Mouse (Mus musculus): ENCODE measurements around the gene Nudc. TPM values are rescaled to one million over a fixed set of nuclear protein-coding genes. Genes with fewer than 3 reads are reported as not detected.
A peak's percentile ranks its signal among the peaks of the same experiment; 100 is the strongest.

Nudc gene
- polyA plus RNA-seq, 1 experiment, result 130 TPM

DNA sequence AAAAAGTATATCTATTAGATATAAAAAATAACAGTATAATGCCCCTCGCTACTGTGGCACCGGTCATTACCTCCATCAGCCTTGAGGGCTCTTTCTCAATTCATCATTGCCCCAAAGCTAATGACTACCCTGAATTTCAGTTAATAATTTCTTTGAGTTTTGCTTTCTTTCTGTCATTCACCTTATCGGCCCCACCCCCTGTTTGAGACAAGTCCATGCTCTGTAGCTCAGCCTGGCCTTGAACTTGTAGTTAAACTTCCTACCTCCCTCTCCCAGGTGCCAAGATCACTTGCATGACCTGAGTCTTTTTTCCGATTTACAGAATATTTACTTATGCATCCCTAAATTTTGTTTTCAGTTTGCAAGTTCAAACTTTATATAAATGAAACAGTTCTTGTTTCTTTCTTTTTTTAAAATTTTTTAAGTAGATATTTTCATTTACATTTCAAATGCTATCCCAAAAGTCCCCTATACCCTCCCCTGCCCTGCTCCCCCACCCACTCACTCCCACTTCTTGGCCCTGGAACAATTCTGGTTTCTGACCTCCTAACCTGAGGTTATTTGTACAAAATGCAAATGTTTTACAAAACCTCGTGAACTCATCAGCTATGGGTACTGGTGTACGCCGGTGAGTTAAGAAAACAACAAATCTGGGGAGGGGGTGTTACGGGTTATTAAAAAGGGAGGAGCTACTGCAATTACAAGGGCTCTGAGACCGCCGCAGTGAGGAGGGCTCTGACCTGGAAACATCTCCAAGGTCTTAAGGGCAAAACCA is 23.7 kb upstream of the Nudc start:
- Histone ChIP-seq H3K79me2 (ENCODE audit: control insufficient read depth, insufficient read depth) (no peaks in the 10 kb centered on the region), H3K4me2 (ENCODE audit: low read depth) (peak overlapping the region; percentile 46), H3K4me3 (no peak overlapping the region), H3ac (ENCODE audit: control insufficient read depth, insufficient read length) (no peak overlapping the region), H3K27me3 (ENCODE audit: control insufficient read depth, insufficient read depth, insufficient read length) (no peaks in the 10 kb centered on the region), H3K36me3 (ENCODE audit: control insufficient read depth, insufficient read depth) (no peaks in the 10 kb centered on the region)
- TF ChIP-seq POLR2AphosphoS2 (IDR thresholded peaks at IDR 0.05; ENCODE audit: insufficient read length, low read depth), result no peak
- TF ChIP-seq USF1 (IDR thresholded peaks at IDR 0.05; ENCODE audit: low read depth), result no peak
- TF ChIP-seq TCF3 (IDR thresholded peaks at IDR 0.05; ENCODE audit: insufficient read length, low read depth), result no peak
- TF ChIP-seq E2F4 (IDR thresholded peaks at IDR 0.05; ENCODE audit: insufficient read depth), result no peak
- no peak for TF ChIP-seq POLR2A (IDR thresholded peaks at IDR 0.05; ENCODE audit: insufficient read length, low read depth)
- no peak for TF ChIP-seq MAX (IDR thresholded peaks at IDR 0.05; ENCODE audit: low read depth)
- TF ChIP-seq MYOG (IDR thresholded peaks at IDR 0.05; ENCODE audit: control insufficient read depth in 1 of 3, insufficient read depth in 1 of 3, insufficient read length in 2 of 3, low read depth in 2 of 3), result no peak
- TF ChIP-seq MYOD1 (IDR thresholded peaks at IDR 0.05; ENCODE audit: control insufficient read depth in 1 of 3, insufficient read length in 2 of 3, low read depth in 2 of 3), result no peak
- TF ChIP-seq SRF (IDR thresholded peaks at IDR 0.05; ENCODE audit: control insufficient read depth, insufficient read length, low read depth), result no peak
- TF ChIP-seq TCF12 (IDR thresholded peaks at IDR 0.05; ENCODE audit: insufficient read depth, poor library complexity, severe bottlenecking), result no peak
- no peak for TF ChIP-seq CEBPB (IDR thresholded peaks at IDR 0.05; ENCODE audit: insufficient read depth, poor library complexity, severe bottlenecking)
- no peak for TF ChIP-seq REST (IDR thresholded peaks at IDR 0.05; ENCODE audit: insufficient read depth, insufficient read length)

DNA sequence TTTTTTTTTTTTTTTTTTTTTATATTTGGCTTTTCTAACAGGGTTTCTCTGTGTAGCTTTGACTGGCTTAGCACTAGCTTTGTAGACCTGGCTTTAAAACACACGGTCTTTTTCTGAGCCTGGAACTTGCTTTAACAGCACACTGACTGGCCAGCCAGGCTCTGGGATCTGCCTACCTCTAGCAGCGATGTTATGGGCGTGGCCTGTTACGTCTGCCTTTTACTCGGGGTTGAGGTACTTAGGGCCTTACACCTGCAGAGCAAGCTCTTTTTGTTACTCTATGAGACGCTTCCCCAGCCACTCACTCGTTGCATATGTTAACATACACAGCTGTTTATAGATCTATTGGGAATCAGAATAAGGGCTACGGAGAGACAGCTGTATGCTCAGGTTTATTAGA is 21.5 kb upstream of the Nudc start:
- TF ChIP-seq MYOG (IDR thresholded peaks at IDR 0.05; ENCODE audit: control insufficient read depth in 1 of 3, insufficient read depth in 1 of 3, insufficient read length in 2 of 3, low read depth in 2 of 3), result no peak
- no peak for TF ChIP-seq MAX (IDR thresholded peaks at IDR 0.05; ENCODE audit: low read depth)
- no peak for TF ChIP-seq TCF12 (IDR thresholded peaks at IDR 0.05; ENCODE audit: insufficient read depth, poor library complexity, severe bottlenecking)
- TF ChIP-seq POLR2AphosphoS2 (IDR thresholded peaks at IDR 0.05; ENCODE audit: insufficient read length, low read depth), result no peak
- no peaks in the 10 kb centered on the region for H3K79me2 ChIP-seq (ENCODE audit: control insufficient read depth, insufficient read depth)

DNA sequence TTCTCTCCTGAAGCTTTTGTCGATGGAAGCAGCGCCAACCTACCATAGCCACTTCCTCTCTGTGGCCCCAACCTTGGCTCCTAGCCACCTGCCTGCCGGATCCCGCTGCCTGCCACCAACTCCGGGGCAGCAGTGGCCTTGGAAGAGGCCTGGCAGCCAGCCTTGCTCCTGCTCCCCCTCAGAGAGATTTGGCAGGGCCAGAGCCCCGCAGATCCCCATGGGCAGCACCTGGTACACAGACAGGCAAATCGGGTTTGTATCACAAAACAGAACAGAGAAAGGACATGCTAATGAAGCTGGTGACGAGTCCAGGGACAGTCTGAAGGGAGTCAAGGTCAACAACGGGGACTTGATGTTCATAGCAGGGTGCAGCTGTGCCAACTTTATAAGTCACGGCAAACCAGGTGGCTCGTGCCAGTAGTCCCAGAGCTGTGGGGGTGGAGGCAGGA is 17.4 kb upstream of the Nudc start:
- no peaks in the 10 kb centered on the region for H3K36me3 ChIP-seq (ENCODE audit: control insufficient read depth, insufficient read depth)
- no peaks in the 10 kb centered on the region for H3K27me3 ChIP-seq (ENCODE audit: control insufficient read depth, insufficient read depth, insufficient read length)
- H3K79me2 ChIP-seq (ENCODE audit: control insufficient read depth, insufficient read depth), result no peaks in the 10 kb centered on the region
- no peak for TF ChIP-seq REST (IDR thresholded peaks at IDR 0.05; ENCODE audit: insufficient read depth, insufficient read length)
- TF ChIP-seq USF1 (IDR thresholded peaks at IDR 0.05; ENCODE audit: low read depth), result no peak
- no peak for TF ChIP-seq TCF12 (IDR thresholded peaks at IDR 0.05; ENCODE audit: insufficient read depth, poor library complexity, severe bottlenecking)
- no peak overlapping the region for H3ac ChIP-seq (ENCODE audit: control insufficient read depth, insufficient read length)
- no peak overlapping the region for H3K4me2 ChIP-seq (ENCODE audit: low read depth)
- no peak overlapping the region for H3K4me3 ChIP-seq

More for the DNA sequence above, 21.5 kb upstream of the Nudc start:
- Histone ChIP-seq H3K4me2 (ENCODE audit: low read depth) (no peak overlapping the region), H3ac (ENCODE audit: control insufficient read depth, insufficient read length) (no peak overlapping the region), H3K27me3 (ENCODE audit: control insufficient read depth, insufficient read depth, insufficient read length) (no peaks in the 10 kb centered on the region), H3K4me3 (no peak overlapping the region), H3K36me3 (ENCODE audit: control insufficient read depth, insufficient read depth) (no peaks in the 10 kb centered on the region)

DNA sequence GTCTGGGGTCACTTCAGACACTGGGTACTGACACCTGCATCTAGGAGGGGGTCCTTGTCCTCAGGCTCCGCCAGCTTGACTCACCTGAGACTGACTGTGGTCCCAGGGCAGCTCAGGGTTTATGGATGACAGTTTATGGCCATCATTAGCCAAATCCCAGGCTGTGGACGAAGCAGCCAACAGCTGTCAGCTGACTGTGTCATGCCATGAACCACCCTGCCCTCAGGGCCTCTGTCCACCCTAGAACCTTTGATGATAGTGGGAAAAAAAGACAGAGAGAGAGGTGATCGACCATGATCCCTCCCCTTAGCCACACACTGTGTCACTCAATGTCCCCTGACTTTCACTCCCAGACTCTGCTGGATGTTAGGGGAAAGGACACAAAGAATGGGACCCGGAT is 15.8 kb upstream of the Nudc start:
- H3K4me2 ChIP-seq (ENCODE audit: low read depth), result no peak overlapping the region
- no peak for TF ChIP-seq MAX (IDR thresholded peaks at IDR 0.05; ENCODE audit: low read depth)
- TF ChIP-seq SRF (IDR thresholded peaks at IDR 0.05; ENCODE audit: control insufficient read depth, insufficient read length, low read depth), result no peak
- TF ChIP-seq MYOD1 (IDR thresholded peaks at IDR 0.05; ENCODE audit: control insufficient read depth in 1 of 3, insufficient read length in 2 of 3, low read depth in 2 of 3), result no peak
- no peak for TF ChIP-seq TCF3 (IDR thresholded peaks at IDR 0.05; ENCODE audit: insufficient read length, low read depth)
- TF ChIP-seq POLR2A (IDR thresholded peaks at IDR 0.05; ENCODE audit: insufficient read length, low read depth), result no peak
- no peak for TF ChIP-seq MYOG (IDR thresholded peaks at IDR 0.05; ENCODE audit: control insufficient read depth in 1 of 3, insufficient read depth in 1 of 3, insufficient read length in 2 of 3, low read depth in 2 of 3)
- no peak for TF ChIP-seq POLR2AphosphoS2 (IDR thresholded peaks at IDR 0.05; ENCODE audit: insufficient read length, low read depth)
- TF ChIP-seq TCF12 (IDR thresholded peaks at IDR 0.05; ENCODE audit: insufficient read depth, poor library complexity, severe bottlenecking), result no peak
- no peak for TF ChIP-seq CEBPB (IDR thresholded peaks at IDR 0.05; ENCODE audit: insufficient read depth, poor library complexity, severe bottlenecking)
- TF ChIP-seq REST (IDR thresholded peaks at IDR 0.05; ENCODE audit: insufficient read depth, insufficient read length), result no peak
- TF ChIP-seq USF1 (IDR thresholded peaks at IDR 0.05; ENCODE audit: low read depth), result no peak
- no peak for TF ChIP-seq E2F4 (IDR thresholded peaks at IDR 0.05; ENCODE audit: insufficient read depth)
- no peaks in the 10 kb centered on the region for H3K36me3 ChIP-seq (ENCODE audit: control insufficient read depth, insufficient read depth)
- H3K4me3 ChIP-seq, result no peak overlapping the region
- H3K27me3 ChIP-seq (ENCODE audit: control insufficient read depth, insufficient read depth, insufficient read length), result peaks cover 7% of the 10 kb centered on the region
- no peak overlapping the region for H3ac ChIP-seq (ENCODE audit: control insufficient read depth, insufficient read length)
- H3K79me2 ChIP-seq (ENCODE audit: control insufficient read depth, insufficient read depth), result no peaks in the 10 kb centered on the region

DNA sequence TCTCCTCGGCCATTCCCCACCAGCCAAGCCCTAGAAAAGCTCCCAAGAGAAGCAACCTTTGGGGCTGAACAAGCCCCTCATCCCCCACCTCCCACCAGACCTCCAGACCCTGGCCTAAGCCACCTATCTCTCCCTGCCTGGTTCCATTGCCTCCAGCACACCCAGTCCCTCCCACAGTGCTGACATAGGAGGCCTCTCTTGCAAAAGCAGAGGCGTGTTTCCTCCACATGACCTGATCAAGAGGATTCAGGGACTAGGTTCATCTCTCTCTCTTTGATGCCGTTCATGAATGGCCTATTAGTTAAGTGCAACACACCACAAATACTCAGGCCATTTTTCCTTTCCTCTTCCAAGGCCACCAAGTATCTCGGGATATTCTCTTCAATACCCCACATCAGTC is 14.1 kb upstream of the Nudc start:
- Histone ChIP-seq H3K36me3 (ENCODE audit: control insufficient read depth, insufficient read depth) (no peaks in the 10 kb centered on the region), H3K4me2 (ENCODE audit: low read depth) (no peak overlapping the region), H3ac (ENCODE audit: control insufficient read depth, insufficient read length) (no peak overlapping the region), H3K4me3 (no peak overlapping the region), H3K79me2 (ENCODE audit: control insufficient read depth, insufficient read depth) (no peaks in the 10 kb centered on the region), H3K27me3 (ENCODE audit: control insufficient read depth, insufficient read depth, insufficient read length) (peaks cover 17% of the 10 kb centered on the region)
- no peak for TF ChIP-seq CEBPB (IDR thresholded peaks at IDR 0.05; ENCODE audit: insufficient read depth, poor library complexity, severe bottlenecking)
- TF ChIP-seq MAX (IDR thresholded peaks at IDR 0.05; ENCODE audit: low read depth), result no peak
- no peak for TF ChIP-seq TCF3 (IDR thresholded peaks at IDR 0.05; ENCODE audit: insufficient read length, low read depth)
- no peak for TF ChIP-seq MYOG (IDR thresholded peaks at IDR 0.05; ENCODE audit: control insufficient read depth in 1 of 3, insufficient read depth in 1 of 3, insufficient read length in 2 of 3, low read depth in 2 of 3)
- no peak for TF ChIP-seq MYOD1 (IDR thresholded peaks at IDR 0.05; ENCODE audit: control insufficient read depth in 1 of 3, insufficient read length in 2 of 3, low read depth in 2 of 3)
- TF ChIP-seq REST (IDR thresholded peaks at IDR 0.05; ENCODE audit: insufficient read depth, insufficient read length), result no peak
- no peak for TF ChIP-seq POLR2A (IDR thresholded peaks at IDR 0.05; ENCODE audit: insufficient read length, low read depth)
- TF ChIP-seq SRF (IDR thresholded peaks at IDR 0.05; ENCODE audit: control insufficient read depth, insufficient read length, low read depth), result no peak
- no peak for TF ChIP-seq E2F4 (IDR thresholded peaks at IDR 0.05; ENCODE audit: insufficient read depth)
- TF ChIP-seq TCF12 (IDR thresholded peaks at IDR 0.05; ENCODE audit: insufficient read depth, poor library complexity, severe bottlenecking), result no peak
- TF ChIP-seq POLR2AphosphoS2 (IDR thresholded peaks at IDR 0.05; ENCODE audit: insufficient read length, low read depth), result no peak
- TF ChIP-seq USF1 (IDR thresholded peaks at IDR 0.05; ENCODE audit: low read depth), result no peak

Measured in myocyte (in vitro differentiated cells).